Mouse (Mus musculus) small intestine, adult 2 months (tissue): Measurements from ENCODE around the gene Gm36028.

Experiments used
- CTCF ChIP-seq: fragments of 200-500 bp; IDR thresholded peaks from 2 replicates; pipeline ENCODE4 v1.5.1; 2012; ENCODE audit warnings: low read depth, mild to moderate bottlenecking, control low read depth, inconsistent platforms, low read length, moderate library complexity, mixed read lengths; ENCODE audit not compliant: insufficient replicate concordance, insufficient read length; ENCODE audit errors: extremely low read depth
- POLR2A ChIP-seq: fragments of 200-500 bp; IDR thresholded peaks from 2 replicates; pipeline ENCODE4 v1.6.1; 2012; ENCODE audit warnings: low read depth, mild to moderate bottlenecking, control low read depth, inconsistent platforms, low read length, moderate library complexity

DNA sequence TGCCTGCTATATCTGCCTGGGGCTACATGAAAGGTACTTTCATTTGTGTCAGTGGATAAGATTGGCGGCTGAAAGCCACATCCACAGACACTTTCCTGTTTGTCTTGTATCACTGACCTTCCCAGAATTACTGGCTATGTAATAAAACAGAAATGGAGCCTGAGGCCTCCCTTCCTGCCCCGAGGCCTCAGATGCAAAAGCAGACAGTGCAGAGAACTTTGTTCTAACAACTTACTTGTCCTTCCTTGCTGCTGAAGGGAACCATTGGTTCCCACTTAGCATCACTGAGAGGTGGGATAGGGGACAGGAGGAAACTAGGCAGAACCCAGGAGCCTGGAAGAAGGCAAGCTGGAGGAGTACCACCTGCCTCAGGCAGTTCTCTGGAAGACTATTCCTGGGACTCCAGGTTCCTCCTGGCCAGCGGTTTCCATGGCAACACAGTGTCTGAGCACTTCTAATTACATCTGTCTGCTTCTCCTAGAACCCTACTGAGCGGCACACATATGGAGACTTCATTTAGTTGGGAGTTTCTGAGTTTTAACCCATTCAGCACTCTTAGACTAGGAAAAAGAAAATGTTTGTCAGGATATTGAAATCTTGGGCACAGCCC, 58.2 kb downstream of the Gm36028 start:
- TF ChIP-seq CTCF (no peak), POLR2A (no peak)
